Mouse (Mus musculus) regulatory T cell (primary cell): ENCODE results near the gene Glis2.

Experiments
- in situ Hi-C: fragments of 300-600 bp; cut with MboI, MseI; formaldehyde crosslinking; loops from one replicate; pipeline ENCODE4 v1.15.1; 2025; ENCODE audit warnings: high pct_unique_total_duplicates

Glis2 gene

GRCm38 (mm10) chr16:4634681-4635080 lies 40.2 kb downstream of the Glis2 start:
- in situ Hi-C loops = loop anchor here (5.0 kb wide), 1 partner anchor 33 kb away; no protein-coding TSS in a partner anchor

- in situ Hi-C loops = no loop called here
These were observed 41.2 kb downstream of the Glis2 start for GRCm38 (mm10) chr16:4635760-4636159.

GRCm38 (mm10) chr16:4638891-4639390 lies 44.4 kb downstream of the Glis2 start:
- in situ Hi-C loops = no loop called here

- in situ Hi-C loops = no loop called here
These were observed 45.3 kb downstream of the Glis2 start, which contains the start of the genes Vasn and Dnaja3 for GRCm38 (mm10) chr16:4639831-4640237. Gene Vasn (plus strand): TSS chr16:4639941. Gene Dnaja3 (plus strand): TSS chr16:4639989.

- in situ Hi-C loops = no loop called here
These were observed 45.9 kb downstream of the Glis2 start for GRCm38 (mm10) chr16:4640267-4641005.

GRCm38 (mm10) chr16:4641119-4641838 lies 46.8 kb downstream of the Glis2 start:
- in situ Hi-C loops = no loop called here

GRCm38 (mm10) chr16:4642190-4642589 lies 47.7 kb downstream of the Glis2 start:
- in situ Hi-C loops = no loop called here

GRCm38 (mm10) chr16:4642937-4643336 lies 48.4 kb downstream of the Glis2 start:
- in situ Hi-C loops = no loop called here

- in situ Hi-C loops = no loop called here
These were observed 49.3 kb downstream of the Glis2 start for GRCm38 (mm10) chr16:4643670-4644419.

GRCm38 (mm10) chr16:4645867-4646266 lies 51.4 kb downstream of the Glis2 start:
- in situ Hi-C loops = no loop called here

- in situ Hi-C loops = no loop called here
These were observed 52.3 kb downstream of the Glis2 start for GRCm38 (mm10) chr16:4646831-4647230.

- in situ Hi-C loops = no loop called here
These were observed 53.2 kb downstream of the Glis2 start for GRCm38 (mm10) chr16:4647651-4648141.

GRCm38 (mm10) chr16:4648416-4649023 lies 54.0 kb downstream of the Glis2 start:
- in situ Hi-C loops = no loop called here

GRCm38 (mm10) chr16:4649211-4649610 lies 54.7 kb downstream of the Glis2 start:
- in situ Hi-C loops = no loop called here

- in situ Hi-C loops = no loop called here
These were observed 55.2 kb downstream of the Glis2 start for GRCm38 (mm10) chr16:4649692-4650091.

GRCm38 (mm10) chr16:4650161-4650560 lies 55.6 kb downstream of the Glis2 start:
- in situ Hi-C loops = no loop called here

GRCm38 (mm10) chr16:4651081-4651480 lies 56.6 kb downstream of the Glis2 start:
- in situ Hi-C loops = no loop called here

- in situ Hi-C loops = no loop called here
These were observed 57.1 kb downstream of the Glis2 start for GRCm38 (mm10) chr16:4651624-4652023.

- in situ Hi-C loops = no loop called here
These were observed 58.3 kb downstream of the Glis2 start for GRCm38 (mm10) chr16:4652707-4653416.

- in situ Hi-C loops = no loop called here
These were observed 60.2 kb downstream of the Glis2 start for GRCm38 (mm10) chr16:4654706-4655105.
